In the genomic region with DNA sequence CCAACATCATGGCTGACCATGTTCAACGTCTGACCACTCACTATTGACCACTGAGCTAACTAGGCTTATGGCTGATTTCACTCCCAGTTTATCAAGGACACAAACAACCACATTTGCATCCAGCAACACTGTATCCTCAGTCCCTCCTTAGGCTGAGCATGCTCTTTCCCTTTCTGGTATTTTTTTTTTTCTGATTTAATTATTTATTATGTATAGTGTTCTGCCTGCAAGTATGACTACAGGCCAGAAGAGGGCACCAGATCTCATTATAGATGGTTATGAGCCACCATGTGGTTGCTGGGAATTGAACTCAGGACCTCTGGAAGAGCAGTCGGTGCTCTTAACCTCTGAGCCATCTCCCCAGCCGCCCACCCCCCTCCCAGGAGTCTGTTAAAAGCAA, we compare ENCODE assay signal across 6 mouse cellular contexts.
DNase-seq lines count a peak whose midpoint lies in the region; ATAC-seq and TF ChIP-seq lines count a peak whose summit lies in the region.
"Not testable (repeated sequence)": the region's sequence is repeated elsewhere in the genome, so short reads cannot be mapped to it uniquely, and the experiment has no call there.

No protein-coding gene starts in this region.

- H3K4me2 ChIP-seq in hindbrain, postnatal 0 days (ENCODE audit: low read depth, low read length), result not testable (repeated sequence)

- in situ Hi-C loops in ES-E14 (cut with MboI; ENCODE audit: low sequenced_read_pairs in 2 of 2, unreplicated experiment in 2 of 2), result not testable (repeated sequence)

- not testable (repeated sequence) for H3K9ac ChIP-seq in ES-E14 (ENCODE audit: insufficient read depth, low read depth, low read length, poor library complexity, severe bottlenecking); MEL (ENCODE audit: control insufficient read depth, low read depth, low read length, poor library complexity, severe bottlenecking); hindbrain, postnatal 0 days (replicated peaks; ENCODE audit: low read length)

- H3K4me1 ChIP-seq in E14TG2a.4 (replicated peaks; ENCODE audit: low read depth, low read length); ES-E14 (ENCODE audit: control insufficient read depth in 2 of 2, insufficient read depth in 2 of 2, low read length in 2 of 2, poor library complexity in 1 of 2); MEL (ENCODE audit: control insufficient read depth in 1 of 2, insufficient read depth in 2 of 2, low read length in 2 of 2); megakaryocyte, embryonic 14.5 days: not testable (repeated sequence)
- H3K4me1 ChIP-seq in hindbrain, postnatal 0 days (ENCODE audit: insufficient read depth, low read length), result peaks cover 11% of the 10 kb centered on the region; the same call in 1 of the 2 replicates

- not testable (repeated sequence) for H3K27me3 ChIP-seq in E14TG2a.4 (ENCODE audit: insufficient read depth, low read length); MEL (ENCODE audit: control insufficient read depth in 1 of 2, insufficient read depth in 2 of 2, low read length in 2 of 2); hindbrain, postnatal 0 days (ENCODE audit: insufficient read depth, low read length); megakaryocyte, embryonic 14.5 days (replicated peaks)

- WGBS in hindbrain, postnatal 0 days, result 85% methylated on average over 3 of the region's 3 CpGs

- not testable (repeated sequence) for H3K36me3 ChIP-seq in E14TG2a.4 (ENCODE audit: insufficient read depth, low read length); ES-E14 (ENCODE audit: control insufficient read depth, insufficient read depth, low read length, poor library complexity, severe bottlenecking); MEL (ENCODE audit: control insufficient read depth in 1 of 2, insufficient read depth in 2 of 2, low read length in 2 of 2); hindbrain, postnatal 0 days (ENCODE audit: insufficient read depth, low read length); megakaryocyte, embryonic 14.5 days (replicated peaks; ENCODE audit: low read length)

- H3K79me2 ChIP-seq in MEL (ENCODE audit: control insufficient read depth, insufficient read depth, low read length, poor library complexity), result not testable (repeated sequence)

- TF ChIP-seq POLR2A in MEL (IDR thresholded peaks at IDR 0.05; ENCODE audit: control insufficient read depth in 1 of 2, insufficient read depth in 1 of 2, low read depth in 1 of 2, low read length in 2 of 2, poor library complexity in 1 of 2), result not testable (repeated sequence)

- not testable (repeated sequence) for DNase-seq in ES-E14 (ENCODE audit: low read depth, low spot score); MEL (ENCODE audit: low read depth, low spot score); hindbrain, postnatal 0 days (ENCODE audit: low spot score); layer of hippocampus, adult 2 months (ENCODE audit: low spot score in 2 of 2)

- not testable (repeated sequence) for TF ChIP-seq EP300 in MEL (IDR thresholded peaks at IDR 0.05; ENCODE audit: low read depth in 1 of 2, low read length in 2 of 2)

- not testable (repeated sequence) for H3K27ac ChIP-seq in ES-E14 (ENCODE audit: insufficient read depth, low read depth, low read length, poor library complexity, severe bottlenecking); MEL (ENCODE audit: control insufficient read depth, low read depth, low read length); hindbrain, postnatal 0 days; layer of hippocampus, adult 2 months

- peak; percentile 12; the same call in 1 of the 2 replicates for TF ChIP-seq CTCF in E14TG2a.4 (conservative IDR thresholded peaks at IDR 0.05; ENCODE audit: low read length)
- TF ChIP-seq CTCF in MEL (IDR thresholded peaks at IDR 0.05 in 2 of 3, conservative IDR thresholded peaks at IDR 0.05 in 1 of 3; ENCODE audit: control insufficient read depth in 1 of 3, insufficient read depth in 1 of 3, low read depth in 2 of 3, low read length in 3 of 3, poor library complexity in 1 of 3, severe bottlenecking in 1 of 3), result peak in 1 of 3 experiments; percentile 16; a peak in 1 of 6 replicates
- TF ChIP-seq CTCF in hindbrain, postnatal 0 days (IDR thresholded peaks at IDR 0.05; ENCODE audit: low read depth), result 0 out of 2 replicates have a peak, but pooled peaks have one; percentile 8
- peak; percentile 17; the same call in 1 of the 2 replicates for TF ChIP-seq CTCF in layer of hippocampus, adult 2 months (conservative IDR thresholded peaks at IDR 0.05)

- H3K4me3 ChIP-seq in E14TG2a.4 (replicated peaks; ENCODE audit: low read length); ES-E14 (ENCODE audit: insufficient read depth in 1 of 2, low read depth in 1 of 2, low read length in 2 of 2, poor library complexity in 1 of 2, severe bottlenecking in 1 of 2); MEL (ENCODE audit: control insufficient read depth in 1 of 2, insufficient read depth in 1 of 2, low read depth in 2 of 2, low read length in 2 of 2); hindbrain, postnatal 0 days (ENCODE audit: low read length); layer of hippocampus, adult 2 months: not testable (repeated sequence)
- peak overlapping the region; percentile 40 for H3K4me3 ChIP-seq in megakaryocyte, embryonic 14.5 days (replicated peaks)

- not testable (repeated sequence) for H3K9me3 ChIP-seq in E14TG2a.4 (ENCODE audit: low read length); ES-E14 (ENCODE audit: control insufficient read depth, insufficient read depth, low read depth, low read length); MEL (replicated peaks; ENCODE audit: insufficient read depth, low read length); hindbrain, postnatal 0 days (ENCODE audit: low read length)
- H3K9me3 ChIP-seq in megakaryocyte, embryonic 14.5 days, result peaks cover 49% of the 10 kb centered on the region

- not testable (repeated sequence) for TF ChIP-seq RAD21 in MEL (IDR thresholded peaks at IDR 0.05; ENCODE audit: low read depth, low read length)

- ATAC-seq in hindbrain, postnatal 0 days, result not testable (repeated sequence)

TF ChIP-seq in ES-E14, 5 proteins besides CTCF, POLR2A, EP300 and RAD21:
- peak; percentile 80 for TF ChIP-seq ZNF384 (IDR thresholded peaks at IDR 0.05; ENCODE audit: low read depth, low read length)
TF ChIP-seq in ES-E14: peak in this region for 1; not testable (repeated sequence) for 4.

TF ChIP-seq in MEL, 35 proteins besides CTCF, POLR2A, EP300 and RAD21:
- peak; percentile 51 for TF ChIP-seq ZNF384 (IDR thresholded peaks at IDR 0.05; ENCODE audit: low read depth, low read length)
TF ChIP-seq in MEL: peak in this region for 1; not testable (repeated sequence) for 34.
